Comparison of ENCODE assay signal across 11 mouse cellular contexts in genomic region chrX:119852436-119852835, GRCm38 (mm10).
DNase-seq lines count a peak whose midpoint lies in the region; ATAC-seq and TF ChIP-seq lines count a peak whose summit lies in the region.
"Had no signal": no experiment of that assay in that cellular context is flagged by ENCODE, and none has a peak within 500 bp of the region (broad histone marks: within the 10 kb centered on the region; RNA-seq: fewer than 3 reads in every experiment).

No protein-coding gene starts in this region.

- H3K9me3 ChIP-seq in embryonic facial prominence, embryonic 13.5 days, result no peaks in the 10 kb centered on the region

- no peak overlapping the region for H3K9ac ChIP-seq in embryonic facial prominence, embryonic 13.5 days

- H3K27me3 ChIP-seq in kidney, adult 2 months (replicated peaks; ENCODE audit: control insufficient read depth, insufficient read depth, low read length), result no peaks in the 10 kb centered on the region
- H3K27me3 ChIP-seq in embryonic facial prominence, embryonic 13.5 days, result no peaks in the 10 kb centered on the region
- H3K27me3 ChIP-seq: CH12.LX had no signal

- no peak for TF ChIP-seq POLR2A in kidney, adult 2 months (IDR thresholded peaks at IDR 0.05; ENCODE audit: low read depth, low read length)

- no peak overlapping the region for H3K4me3 ChIP-seq in kidney, adult 2 months (ENCODE audit: insufficient read depth, low read depth, low read length)
- no peak overlapping the region for H3K4me3 ChIP-seq in embryonic facial prominence, embryonic 13.5 days

- H3K4me1 ChIP-seq in kidney, adult 2 months (ENCODE audit: control insufficient read depth, insufficient read depth, low read length), result no peaks in the 10 kb centered on the region
- no peaks in the 10 kb centered on the region for H3K4me1 ChIP-seq in embryonic facial prominence, embryonic 13.5 days

- no peak overlapping the region for H3K27ac ChIP-seq in kidney, adult 2 months (ENCODE audit: insufficient read depth, low read depth, low read length)
- H3K27ac ChIP-seq in embryonic facial prominence, embryonic 13.5 days, result peak overlapping the region; percentile 14

- peak; percentile 85 for ATAC-seq in embryonic facial prominence, embryonic 13.5 days (ENCODE audit: insufficient number of reproducible peaks, insufficient read depth, low FRiP score, low TSS enrichment, low read depth)

- H3K36me3 ChIP-seq in kidney, adult 2 months (ENCODE audit: control insufficient read depth, insufficient read depth, low read length), result no peaks in the 10 kb centered on the region
- H3K36me3 ChIP-seq in embryonic facial prominence, embryonic 13.5 days, result no peaks in the 10 kb centered on the region

- TF ChIP-seq CTCF in kidney, adult 2 months (conservative IDR thresholded peaks at IDR 0.05; ENCODE audit: insufficient read depth, insufficient read length, low read depth, low read length), result no peak

- DNase-seq in kidney, adult 2 months, result peak; percentile 42
- no peak for DNase-seq in kidney, adult 18-20 months
- DNase-seq in ZHBTc4 (ENCODE audit: low read depth, low spot score), result peak; percentile 11
- peak; percentile 14 to 39 for DNase-seq in kidney, postnatal 4 days
- DNase-seq in c-Kit-positive CD71-positive TER-119-positive erythroid progenitor cells, embryonic 14.5 days (ENCODE audit: low spot score), result no peak
- no peak for DNase-seq in urinary bladder, adult 2 months (ENCODE audit: low spot score)
- no peak for DNase-seq in heart, adult 11 months
- DNase-seq: cerebellum, adult 8-10 months; thymus, postnatal 4 days had no signal

- H3K4me2 ChIP-seq in embryonic facial prominence, embryonic 13.5 days, result peak overlapping the region; percentile 24; the same call in 1 of the 2 replicates

- 8% methylated on average over 5 of the region's 5 CpGs for WGBS in kidney, adult 2 months
- WGBS in embryonic facial prominence, embryonic 13.5 days, result 37% methylated on average over 5 of the region's 5 CpGs

Comparison
In these comparisons a context has a peak if more than half of its experiments do, and no peak if none do; other contexts are left out.
1. DNase-seq: peak in kidney, adult 2 months (single experiment), ZHBTc4 (single experiment) and kidney, postnatal 4 days (2 of 2); none in kidney, adult 18-20 months (single experiment), c-Kit-positive CD71-positive TER-119-positive erythroid progenitor cells, embryonic 14.5 days (single experiment), urinary bladder, adult 2 months (single experiment) and heart, adult 11 months (single experiment).